Mouse (Mus musculus) midbrain, embryonic 12.5 days (tissue): ENCODE data around the gene Ppm1n. TPM values are rescaled to one million over a fixed set of nuclear protein-coding genes. Genes with fewer than 3 reads are reported as not detected.
"Not testable (repeated sequence)": the region's sequence is repeated elsewhere in the genome, so short reads cannot be mapped to it uniquely, and the experiment has no call there.

Source experiments
- ATAC-seq: fragments of 200-750 bp; cut with Nextera tagmentation; 2 replicates; pipeline ENCODE4 v1.8.0; 2017; ENCODE audit warnings: low read depth, moderate TSS enrichment, moderate library complexity; ENCODE audit not compliant: low FRiP score
- H3K27ac ChIP-seq: fragments of 300-500 bp; sonication (generic); replicated peaks from 2 replicates; pipeline ENCODE4 v1.5.1; 2016; ENCODE audit warnings: mild to moderate bottlenecking
- H3K27me3 ChIP-seq: fragments of 300-500 bp; sonication (generic); 2 replicates; pipeline ENCODE4 v1.6.1; 2016; ENCODE audit warnings: mild to moderate bottlenecking
- H3K36me3 ChIP-seq: fragments of 300-500 bp; sonication (generic); 2 replicates; pipeline ENCODE4 v1.6.1; 2016
- H3K4me1 ChIP-seq: fragments of 300-500 bp; sonication (generic); 2 replicates; pipeline ENCODE4 v1.6.1; 2016
- H3K4me2 ChIP-seq: fragments of 300-500 bp; sonication (generic); replicated peaks from 2 replicates; pipeline ENCODE4 v1.6.1; 2016; ENCODE audit warnings: mild to moderate bottlenecking, moderate library complexity
- H3K4me3 ChIP-seq: fragments of 300-500 bp; sonication (generic); 2 replicates; pipeline ENCODE4 v1.5.1; 2016; ENCODE audit warnings: mild to moderate bottlenecking
- H3K9ac ChIP-seq: fragments of 300-500 bp; sonication (generic); replicated peaks from 2 replicates; pipeline ENCODE4 v1.6.1; 2016; ENCODE audit warnings: mild to moderate bottlenecking, moderate library complexity
- H3K9me3 ChIP-seq: fragments of 300-500 bp; sonication (generic); 2 replicates; pipeline ENCODE4 v1.6.1; 2016; ENCODE audit warnings: mild to moderate bottlenecking
- WGBS: fragments of 180-500 bp; shearing (Covaris S2); methylation state at CpG from one replicate; pipeline ENCODE4 v1.1.7; 2016; 5-methylcytosine and 5-hydroxymethylcytosine counted together
- polyA plus RNA-seq: library from polyadenylated mRNA; unstranded; fragments of >200 nt; fragmentation: Nextera tagmentation; extraction: Ambion mirVana; gene quantifications from 2 replicates; pipeline ENCODE4 v1.2.1, GENCODE M21; 2016

The Ppm1n gene
- polyA plus RNA-seq, 1 experiment from 2014 or later, result 0.32 TPM

- Histone ChIP-seq H3K36me3 (peaks cover 22% of the 10 kb centered on the region), H3K9me3 (no peaks in the 10 kb centered on the region), H3K27ac (no peak overlapping the region), H3K4me1 (peaks cover 10% of the 10 kb centered on the region), H3K4me3 (no peak overlapping the region), H3K27me3 (peaks cover 9% of the 10 kb centered on the region), H3K9ac (no peak overlapping the region), H3K4me2 (no peak overlapping the region)
- no peak for ATAC-seq
- WGBS, result 90% methylated on average over 6 of the region's 6 CpGs
Measured at GRCm38 (mm10) chr7:19297034-19297433, 17.2 kb upstream of the Ppm1n start.

- 0 out of 2 replicates have a peak overlapping the region, but pooled peaks have one; percentile 20 for H3K9ac ChIP-seq
- no peak overlapping the region for H3K27ac ChIP-seq
Measured at GRCm38 (mm10) chr7:19295503-19296185, 15.8 kb upstream of the Ppm1n start.

GRCm38 (mm10) chr7:19290969-19291596 lies 11.2 kb upstream of the Ppm1n start:
- Histone ChIP-seq H3K27ac (peak overlapping the region; percentile 74), H3K4me3 (peak overlapping the region; percentile 26), H3K27me3 (no peaks in the 10 kb centered on the region), H3K9me3 (no peaks in the 10 kb centered on the region), H3K4me1 (peaks cover 17% of the 10 kb centered on the region), H3K4me2 (peak overlapping the region; percentile 49), H3K36me3 (peaks cover 54% of the 10 kb centered on the region), H3K9ac (peak overlapping the region; percentile 40; the same call in 1 of the 2 replicates)
- ATAC-seq, result peak; percentile 45; the same call in 1 of the 2 replicates
- WGBS, result 1% methylated on average over 20 of the region's 20 CpGs

More at GRCm38 (mm10) chr7:19295503-19296185, 15.8 kb upstream of the Ppm1n start:
- Histone ChIP-seq H3K27me3 (no peaks in the 10 kb centered on the region), H3K36me3 (peaks cover 22% of the 10 kb centered on the region), H3K4me1 (peaks cover 14% of the 10 kb centered on the region), H3K4me2 (peak overlapping the region; percentile 39), H3K4me3 (0 out of 2 replicates have a peak overlapping the region, but pooled peaks have one; percentile 9), H3K9me3 (no peaks in the 10 kb centered on the region)
- WGBS, result 21% methylated on average over 22 of the region's 22 CpGs
- ATAC-seq, result peak; percentile 80

- Histone ChIP-seq H3K4me3 (no peak overlapping the region), H3K27ac (no peak overlapping the region), H3K9me3 (no peaks in the 10 kb centered on the region), H3K27me3 (peaks cover 19% of the 10 kb centered on the region), H3K4me2 (no peak overlapping the region), H3K4me1 (peaks cover 18% of the 10 kb centered on the region), H3K9ac (no peak overlapping the region), H3K36me3 (peaks cover 33% of the 10 kb centered on the region)
- no peak for ATAC-seq
- WGBS, result 35% methylated on average over 4 of the region's 4 CpGs
Measured at GRCm38 (mm10) chr7:19284763-19285162, 4.9 kb upstream of the Ppm1n start.

- peaks cover 26% of the 10 kb centered on the region for H3K4me1 ChIP-seq
- no peaks in the 10 kb centered on the region for H3K9me3 ChIP-seq
- H3K27ac ChIP-seq, result peak overlapping the region; percentile 0; the same call in 1 of the 2 replicates
- peak overlapping the region; percentile 97 for H3K9ac ChIP-seq
- WGBS, result 30% methylated on average over 14 of the region's 14 CpGs
- peaks cover 32% of the 10 kb centered on the region for H3K27me3 ChIP-seq
- ATAC-seq, result no peak
- H3K36me3 ChIP-seq, result peaks cover 23% of the 10 kb centered on the region
- H3K4me3 ChIP-seq, result peak overlapping the region; percentile 90
- peak overlapping the region; percentile 76 for H3K4me2 ChIP-seq
Measured at GRCm38 (mm10) chr7:19283406-19283804, 3.5 kb upstream of the Ppm1n start.

GRCm38 (mm10) chr7:19282791-19283405 lies 3.0 kb upstream of the Ppm1n start:
- Histone ChIP-seq H3K4me2 (peak overlapping the region; percentile 76), H3K9me3 (no peaks in the 10 kb centered on the region), H3K4me3 (peak overlapping the region; percentile 90), H3K9ac (peak overlapping the region; percentile 97), H3K4me1 (peaks cover 26% of the 10 kb centered on the region), H3K27me3 (peaks cover 37% of the 10 kb centered on the region), H3K36me3 (peaks cover 19% of the 10 kb centered on the region), H3K27ac (peak overlapping the region; percentile 89)
- 1% methylated on average over 35 of the region's 35 CpGs for WGBS
- ATAC-seq, result peak; percentile 82

- under 1% methylated on average over 37 of the region's 37 CpGs for WGBS
- peak; percentile 86 for ATAC-seq
- peak within 1 kb of the TSS; percentile 90 for H3K4me3 ChIP-seq
- peak within 1 kb of the TSS; percentile 76 for H3K4me2 ChIP-seq
- peak within 1 kb of the TSS; percentile 97 for H3K9ac ChIP-seq
- H3K27me3 ChIP-seq, result peaks cover 41% of the 10 kb centered on the region
- no peaks in the 10 kb centered on the region for H3K9me3 ChIP-seq
- peaks cover 14% of the 10 kb centered on the region for H3K36me3 ChIP-seq
- H3K4me1 ChIP-seq, result peaks cover 26% of the 10 kb centered on the region
- peak within 1 kb of the TSS; percentile 89 for H3K27ac ChIP-seq
Measured at GRCm38 (mm10) chr7:19282385-19282784, 2.5 kb upstream of the Ppm1n start, which contains the start of gene Rtn2. Rtn2 (plus strand) TSS chr7:19282624.

GRCm38 (mm10) chr7:19281680-19282304 lies 1.9 kb upstream of the Ppm1n start:
- Histone ChIP-seq H3K27me3 (peaks cover 47% of the 10 kb centered on the region), H3K4me3 (peak overlapping the region; percentile 90), H3K4me1 (peaks cover 26% of the 10 kb centered on the region), H3K4me2 (peak overlapping the region; percentile 76)
- not testable (repeated sequence) for ATAC-seq, H3K27ac ChIP-seq, H3K9me3 ChIP-seq, H3K9ac ChIP-seq, H3K36me3 ChIP-seq
- WGBS, result 40% methylated on average over 6 of the region's 6 CpGs

GRCm38 (mm10) chr7:19279052-19279451 lies 812 bp downstream of the Ppm1n start:
- 3% methylated on average over 34 of the region's 34 CpGs for WGBS
- Histone ChIP-seq H3K27ac (no peak overlapping the region), H3K27me3 (peaks cover 47% of the 10 kb centered on the region), H3K4me2 (peak overlapping the region; percentile 41), H3K36me3 (no peaks in the 10 kb centered on the region), H3K4me3 (peak overlapping the region; percentile 33), H3K9me3 (no peaks in the 10 kb centered on the region), H3K9ac (no peak overlapping the region), H3K4me1 (peaks cover 20% of the 10 kb centered on the region)
- ATAC-seq, result no peak

GRCm38 (mm10) chr7:19276253-19276652 lies 3.6 kb downstream of the Ppm1n start:
- Histone ChIP-seq H3K9ac (no peak overlapping the region), H3K27ac (no peak overlapping the region)
- 52% methylated on average over 4 of the region's 4 CpGs for WGBS

GRCm38 (mm10) chr7:19272173-19272764 lies 7.6 kb downstream of the Ppm1n start:
- Histone ChIP-seq H3K27ac (peak overlapping the region; percentile 70), H3K9me3 (no peaks in the 10 kb centered on the region), H3K36me3 (no peaks in the 10 kb centered on the region), H3K27me3 (0 out of 2 replicates have a peak, but pooled peaks cover 5% of the 10 kb centered on the region), H3K4me3 (peak overlapping the region; percentile 81), H3K9ac (peak overlapping the region; percentile 84), H3K4me2 (peak overlapping the region; percentile 98), H3K4me1 (peaks cover 26% of the 10 kb centered on the region)
- ATAC-seq, result peak; percentile 79
- 1% methylated on average over 34 of the region's 36 CpGs for WGBS

More at GRCm38 (mm10) chr7:19276253-19276652, 3.6 kb downstream of the Ppm1n start:
- H3K9me3 ChIP-seq, result no peaks in the 10 kb centered on the region
- ATAC-seq, result no peak
- peaks cover 43% of the 10 kb centered on the region for H3K27me3 ChIP-seq
- H3K36me3 ChIP-seq, result no peaks in the 10 kb centered on the region
- no peak overlapping the region for H3K4me3 ChIP-seq
- no peak overlapping the region for H3K4me2 ChIP-seq
- H3K4me1 ChIP-seq, result peaks cover 11% of the 10 kb centered on the region; the same call in 1 of the 2 replicates
